Mouse (Mus musculus): ENCODE data around the gene E030018B13Rik. TPM values are rescaled to one million over a fixed set of nuclear protein-coding genes. Genes with fewer than 3 reads are reported as not detected.

The E030018B13Rik gene
- polyA plus RNA-seq, 1 experiment from 2014 or later, result not detected

- WGBS, result 92% methylated on average over 2 of the region's 2 CpGs
- Histone ChIP-seq H3K4me1 (peaks cover 44% of the 10 kb centered on the region), H3K4me2 (no peak overlapping the region), H3K4me3 (replicated peaks) (no peak overlapping the region), H3K9ac (no peak overlapping the region), H3K36me3 (no peaks in the 10 kb centered on the region), H3K9me3 (replicated peaks) (no peaks in the 10 kb centered on the region), H3K27ac (no peak overlapping the region), H3K27me3 (no peaks in the 10 kb centered on the region)
- no peak for ATAC-seq (replicated peaks; ENCODE audit: low FRiP score)
Observed at GRCm38 (mm10) chr7:63900411-63900810, 16.2 kb upstream of the E030018B13Rik start.

- no peak for ATAC-seq (replicated peaks; ENCODE audit: low FRiP score)
- Histone ChIP-seq H3K27me3 (no peaks in the 10 kb centered on the region), H3K4me2 (no peak overlapping the region), H3K27ac (no peak overlapping the region), H3K36me3 (no peaks in the 10 kb centered on the region), H3K4me1 (peaks cover 42% of the 10 kb centered on the region), H3K4me3 (replicated peaks) (no peak overlapping the region), H3K9ac (no peak overlapping the region), H3K9me3 (replicated peaks) (no peaks in the 10 kb centered on the region)
- 73% methylated on average over 11 of the region's 11 CpGs for WGBS
Observed at GRCm38 (mm10) chr7:63901346-63901745, 15.3 kb upstream of the E030018B13Rik start.

- 79% methylated on average over 3 of the region's 3 CpGs for WGBS
- H3K4me2 ChIP-seq, result no peak overlapping the region
- no peak for ATAC-seq (replicated peaks; ENCODE audit: low FRiP score)
- no peak overlapping the region for H3K27ac ChIP-seq
- no peaks in the 10 kb centered on the region for H3K36me3 ChIP-seq
- H3K4me1 ChIP-seq, result peaks cover 36% of the 10 kb centered on the region
- H3K27me3 ChIP-seq, result no peaks in the 10 kb centered on the region
- no peaks in the 10 kb centered on the region for H3K9me3 ChIP-seq (replicated peaks)
- no peak overlapping the region for H3K9ac ChIP-seq
- no peak overlapping the region for H3K4me3 ChIP-seq (replicated peaks)
Observed at GRCm38 (mm10) chr7:63901942-63902341, 14.7 kb upstream of the E030018B13Rik start.

GRCm38 (mm10) chr7:63902604-63903210, 13.9 kb upstream of the E030018B13Rik start:
- Histone ChIP-seq H3K36me3 (no peaks in the 10 kb centered on the region), H3K27ac (0 out of 2 replicates have a peak overlapping the region, but pooled peaks have one; percentile 45), H3K9ac (no peak overlapping the region), H3K27me3 (no peaks in the 10 kb centered on the region), H3K4me2 (no peak overlapping the region), H3K4me1 (peaks cover 29% of the 10 kb centered on the region), H3K9me3 (replicated peaks) (no peaks in the 10 kb centered on the region), H3K4me3 (replicated peaks) (no peak overlapping the region)
- no peak for ATAC-seq (replicated peaks; ENCODE audit: low FRiP score)
- 50% methylated on average over 3 of the region's 3 CpGs for WGBS

GRCm38 (mm10) chr7:63903635-63904380, 12.8 kb upstream of the E030018B13Rik start:
- Histone ChIP-seq H3K36me3 (no peaks in the 10 kb centered on the region), H3K4me1 (peaks cover 38% of the 10 kb centered on the region), H3K27me3 (no peaks in the 10 kb centered on the region), H3K27ac (no peak overlapping the region), H3K9me3 (replicated peaks) (no peaks in the 10 kb centered on the region), H3K4me2 (no peak overlapping the region), H3K4me3 (replicated peaks) (no peak overlapping the region), H3K9ac (no peak overlapping the region)
- no peak for ATAC-seq (replicated peaks; ENCODE audit: low FRiP score)
- 57% methylated on average over 9 of the region's 9 CpGs for WGBS

- Histone ChIP-seq H3K9me3 (replicated peaks) (no peaks in the 10 kb centered on the region), H3K4me2 (no peak overlapping the region), H3K27ac (peak overlapping the region; percentile 54; the same call in 1 of the 2 replicates), H3K27me3 (no peaks in the 10 kb centered on the region), H3K36me3 (no peaks in the 10 kb centered on the region), H3K4me3 (replicated peaks) (no peak overlapping the region), H3K9ac (no peak overlapping the region), H3K4me1 (peaks cover 44% of the 10 kb centered on the region)
- no peak for ATAC-seq (replicated peaks; ENCODE audit: low FRiP score)
- WGBS, result 77% methylated on average over 2 of the region's 2 CpGs
Observed at GRCm38 (mm10) chr7:63905190-63905589, 11.5 kb upstream of the E030018B13Rik start.

GRCm38 (mm10) chr7:63905642-63906041, 11.0 kb upstream of the E030018B13Rik start:
- Histone ChIP-seq H3K4me2 (no peak overlapping the region), H3K9ac (no peak overlapping the region), H3K27me3 (no peaks in the 10 kb centered on the region), H3K4me3 (replicated peaks) (no peak overlapping the region), H3K27ac (peak overlapping the region; percentile 54; the same call in 1 of the 2 replicates), H3K36me3 (no peaks in the 10 kb centered on the region), H3K4me1 (peaks cover 48% of the 10 kb centered on the region), H3K9me3 (replicated peaks) (no peaks in the 10 kb centered on the region)
- 76% methylated on average over 5 of the region's 5 CpGs for WGBS
- ATAC-seq (replicated peaks; ENCODE audit: low FRiP score), result no peak

GRCm38 (mm10) chr7:63907778-63908495, 8.7 kb upstream of the E030018B13Rik start:
- WGBS, result 76% methylated on average over 5 of the region's 5 CpGs
- ATAC-seq (replicated peaks; ENCODE audit: low FRiP score), result no peak
- Histone ChIP-seq H3K36me3 (no peaks in the 10 kb centered on the region), H3K9ac (no peak overlapping the region), H3K4me1 (peaks cover 62% of the 10 kb centered on the region), H3K27ac (peak overlapping the region; percentile 59; the same call in 1 of the 2 replicates), H3K4me2 (peak overlapping the region; percentile 3; the same call in 1 of the 2 replicates), H3K27me3 (no peaks in the 10 kb centered on the region), H3K9me3 (replicated peaks) (no peaks in the 10 kb centered on the region), H3K4me3 (replicated peaks) (no peak overlapping the region)

GRCm38 (mm10) chr7:63908496-63909285, 8.0 kb upstream of the E030018B13Rik start:
- Histone ChIP-seq H3K9ac (no peak overlapping the region), H3K4me3 (replicated peaks) (no peak overlapping the region), H3K4me2 (peak overlapping the region; percentile 3; the same call in 1 of the 2 replicates), H3K27ac (peak overlapping the region; percentile 59), H3K27me3 (no peaks in the 10 kb centered on the region), H3K36me3 (no peaks in the 10 kb centered on the region), H3K4me1 (peaks cover 62% of the 10 kb centered on the region), H3K9me3 (replicated peaks) (no peaks in the 10 kb centered on the region)
- 32% methylated on average over 11 of the region's 11 CpGs for WGBS
- ATAC-seq (replicated peaks; ENCODE audit: low FRiP score), result peak; percentile 19; the same call in 1 of the 2 replicates

- H3K9me3 ChIP-seq (replicated peaks), result no peaks in the 10 kb centered on the region
- peaks cover 71% of the 10 kb centered on the region for H3K4me1 ChIP-seq
- H3K4me3 ChIP-seq (replicated peaks), result no peak overlapping the region
- WGBS, result 64% methylated on average over 5 of the region's 5 CpGs
- no peak overlapping the region for H3K9ac ChIP-seq
- H3K36me3 ChIP-seq, result no peaks in the 10 kb centered on the region
- ATAC-seq (replicated peaks; ENCODE audit: low FRiP score), result no peak
- H3K27ac ChIP-seq, result 0 out of 2 replicates have a peak overlapping the region, but pooled peaks have one; percentile 5
- H3K4me2 ChIP-seq, result no peak overlapping the region
- no peaks in the 10 kb centered on the region for H3K27me3 ChIP-seq
Observed at GRCm38 (mm10) chr7:63910225-63910624, 6.4 kb upstream of the E030018B13Rik start.

GRCm38 (mm10) chr7:63910912-63911311, 5.7 kb upstream of the E030018B13Rik start:
- 25% methylated on average over 4 of the region's 4 CpGs for WGBS
- Histone ChIP-seq H3K27me3 (no peaks in the 10 kb centered on the region), H3K4me3 (replicated peaks) (no peak overlapping the region), H3K36me3 (no peaks in the 10 kb centered on the region), H3K27ac (peak overlapping the region; percentile 73), H3K4me1 (peaks cover 66% of the 10 kb centered on the region), H3K9me3 (replicated peaks) (no peaks in the 10 kb centered on the region), H3K9ac (no peak overlapping the region), H3K4me2 (no peak overlapping the region)
- ATAC-seq (replicated peaks; ENCODE audit: low FRiP score), result 0 out of 2 replicates have a peak, but pooled peaks have one; percentile 20
